Mouse (Mus musculus) adipocyte (in vitro differentiated cells): ENCODE results near the gene Slc25a20.

Source experiments
- DNase-seq: peaks from one replicate; pipeline ENCODE4 v3.0.0-alpha.2; 2016; ENCODE audit warnings: low spot score

Slc25a20 gene

DNA sequence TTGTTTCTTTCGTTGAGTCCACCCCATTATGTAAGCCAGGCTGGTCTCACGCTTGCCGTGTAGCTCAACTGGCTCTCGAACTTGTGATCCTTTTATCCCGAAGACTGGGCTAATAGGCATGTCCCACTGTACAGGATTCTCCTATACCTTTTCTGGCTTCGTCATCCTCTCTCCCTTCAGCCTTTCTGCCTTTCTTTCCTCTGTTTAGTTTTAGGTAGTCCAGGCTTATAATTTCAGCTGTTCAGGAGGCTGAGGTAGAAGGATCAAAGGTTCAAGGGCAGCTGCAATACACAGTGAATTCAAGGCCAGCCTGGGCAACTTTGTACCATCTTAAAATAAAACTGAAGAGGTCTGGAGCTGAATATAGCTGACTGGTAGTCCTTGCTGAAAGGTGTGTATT, 25.3 kb downstream of the Slc25a20 start:
- DNase-seq = no peak

DNA sequence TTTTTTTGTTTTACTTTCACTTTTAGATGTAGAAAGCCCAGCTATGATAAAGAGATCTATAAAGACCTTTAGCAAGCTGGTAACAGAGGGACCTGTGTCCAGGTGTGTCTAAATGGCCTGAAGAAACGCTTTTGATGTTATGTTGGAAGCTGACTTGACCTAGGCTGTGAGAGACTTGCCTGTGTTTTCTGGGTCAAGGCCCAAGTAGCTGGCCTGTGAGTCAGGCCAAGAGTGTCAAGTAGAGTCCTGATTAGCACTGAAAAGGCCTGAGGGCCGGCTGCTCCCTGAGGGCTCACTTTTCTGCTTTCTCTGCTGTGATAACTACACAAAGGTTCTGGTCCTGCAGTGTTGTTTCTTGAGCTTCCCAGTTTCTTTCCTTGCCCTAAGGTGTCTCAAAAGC, 25.8 kb downstream of the Slc25a20 start:
- DNase-seq = peak; percentile 34

DNA sequence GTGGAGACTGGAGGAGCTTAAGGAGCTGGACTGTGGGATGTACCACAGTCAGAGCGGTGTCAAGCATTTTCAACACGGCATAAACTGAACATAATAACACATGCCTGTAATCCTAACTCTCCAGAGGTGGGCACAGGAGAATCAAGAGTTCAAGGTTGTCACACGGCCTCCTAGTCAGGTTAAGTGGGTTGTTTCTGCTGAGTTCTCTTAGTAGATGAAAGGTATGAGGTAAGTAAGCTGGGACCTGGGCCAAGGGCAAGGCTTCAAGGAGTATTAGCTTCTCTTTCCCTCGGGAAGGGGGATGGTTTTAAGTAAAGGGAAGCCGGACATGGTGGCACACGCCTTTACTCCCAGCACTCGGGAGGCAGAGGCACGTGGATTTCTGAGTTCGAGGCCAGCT, 26.6 kb downstream of the Slc25a20 start:
- DNase-seq = no peak

DNA sequence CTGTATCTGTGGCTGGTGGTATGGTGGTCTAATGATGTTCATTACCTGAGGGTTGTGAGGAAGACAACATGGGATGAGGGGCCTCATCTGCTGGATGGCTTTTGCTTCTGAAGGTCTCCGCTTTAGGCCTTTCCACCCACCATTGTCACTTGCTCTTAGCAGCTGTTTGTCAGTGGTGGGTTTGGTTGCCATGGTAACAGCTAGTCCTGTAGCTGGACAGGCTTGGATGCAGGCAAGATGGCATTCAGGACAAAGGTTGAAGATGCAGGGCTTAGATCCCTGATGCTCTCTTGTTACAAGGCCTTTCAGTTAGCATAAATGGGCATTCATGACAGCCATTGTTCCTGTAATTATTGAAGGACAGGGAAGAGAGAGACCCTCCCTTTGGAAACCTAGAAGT, 27.2 kb downstream of the Slc25a20 start, which contains the start of gene Prkar2a:
Gene Prkar2a, plus strand, starts transcription at position 209 of the 400 bp plus-strand sequence.
- no peak for DNase-seq

DNA sequence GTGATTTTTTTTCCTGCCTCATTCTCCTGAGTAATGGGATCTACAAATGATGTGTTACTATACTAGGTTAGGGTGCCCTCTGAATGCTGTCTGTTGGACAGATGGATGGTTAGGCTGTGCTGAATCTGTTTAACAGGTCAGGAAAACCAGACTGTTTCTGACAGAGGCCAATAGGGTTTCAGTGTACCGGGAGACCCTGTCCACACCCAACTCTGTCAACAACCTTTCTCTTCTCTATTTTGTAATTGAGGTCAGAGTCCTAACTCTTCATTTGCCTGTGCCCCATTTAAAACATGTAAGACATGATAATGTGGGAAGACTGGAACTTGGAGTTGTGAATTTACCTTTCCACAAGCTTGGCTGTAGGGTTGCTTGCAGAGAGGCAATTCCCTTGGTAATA, 28.1 kb downstream of the Slc25a20 start:
- DNase-seq = no peak

DNA sequence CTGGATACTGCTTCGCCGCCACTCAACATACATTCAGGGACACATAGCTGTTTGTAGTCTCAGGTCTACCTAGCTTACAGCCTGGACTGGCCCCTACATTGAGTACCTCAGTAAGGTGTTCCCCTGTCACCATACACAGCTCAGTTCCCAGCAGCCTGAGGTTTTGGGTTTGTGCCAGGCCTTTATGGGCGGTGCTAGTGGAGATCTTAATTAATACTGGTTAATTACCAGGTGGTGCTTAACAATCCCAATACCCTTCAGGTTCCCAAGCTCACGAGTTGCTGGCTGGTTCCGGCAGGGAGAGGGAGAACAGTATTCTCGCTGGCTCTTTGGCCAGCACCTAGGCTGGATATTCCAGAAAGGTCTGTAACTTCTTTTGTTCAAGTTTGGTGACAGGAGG, 29.0 kb downstream of the Slc25a20 start:
- no peak for DNase-seq

DNA sequence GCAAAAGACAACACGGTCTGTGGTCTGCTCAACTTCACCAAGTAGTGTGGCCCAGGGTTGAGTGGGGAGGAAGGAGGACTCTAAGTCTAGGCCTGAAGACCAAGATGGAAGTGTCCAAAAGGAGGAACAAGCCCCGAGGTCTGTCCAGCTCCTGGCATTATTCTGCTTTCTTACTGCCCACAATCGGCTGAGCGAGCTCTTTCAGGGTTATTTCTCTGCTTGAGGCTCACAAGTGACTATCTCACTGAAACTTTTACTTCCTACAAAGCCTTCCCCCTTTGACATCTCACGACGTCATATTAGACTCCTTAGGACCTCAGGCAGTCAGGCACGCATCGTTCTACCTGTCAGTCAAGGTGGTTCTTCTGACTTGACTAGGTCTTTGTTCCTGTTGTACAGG, 29.5 kb downstream of the Slc25a20 start:
- no peak for DNase-seq

DNA sequence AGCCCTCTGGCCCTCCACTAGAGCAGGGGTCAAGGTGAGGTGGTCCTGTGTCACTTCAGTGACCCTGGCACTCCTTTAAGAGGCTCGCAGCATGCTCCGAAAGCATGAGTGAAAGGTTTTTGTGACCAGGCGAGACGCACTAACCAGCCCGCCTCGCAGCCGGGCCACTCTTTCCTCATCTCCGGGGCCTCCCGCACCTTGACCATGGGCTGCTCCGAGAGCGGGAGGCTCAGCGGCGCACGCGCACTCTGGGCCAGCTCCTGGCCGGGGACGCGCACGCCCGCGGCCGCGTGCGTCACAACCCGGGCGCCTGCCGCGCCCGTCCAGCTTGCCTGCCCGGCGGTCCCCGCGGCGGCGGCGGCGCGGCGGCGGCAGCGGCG, 29.9 kb downstream of the Slc25a20 start:
- peak; percentile 75 for DNase-seq

DNA sequence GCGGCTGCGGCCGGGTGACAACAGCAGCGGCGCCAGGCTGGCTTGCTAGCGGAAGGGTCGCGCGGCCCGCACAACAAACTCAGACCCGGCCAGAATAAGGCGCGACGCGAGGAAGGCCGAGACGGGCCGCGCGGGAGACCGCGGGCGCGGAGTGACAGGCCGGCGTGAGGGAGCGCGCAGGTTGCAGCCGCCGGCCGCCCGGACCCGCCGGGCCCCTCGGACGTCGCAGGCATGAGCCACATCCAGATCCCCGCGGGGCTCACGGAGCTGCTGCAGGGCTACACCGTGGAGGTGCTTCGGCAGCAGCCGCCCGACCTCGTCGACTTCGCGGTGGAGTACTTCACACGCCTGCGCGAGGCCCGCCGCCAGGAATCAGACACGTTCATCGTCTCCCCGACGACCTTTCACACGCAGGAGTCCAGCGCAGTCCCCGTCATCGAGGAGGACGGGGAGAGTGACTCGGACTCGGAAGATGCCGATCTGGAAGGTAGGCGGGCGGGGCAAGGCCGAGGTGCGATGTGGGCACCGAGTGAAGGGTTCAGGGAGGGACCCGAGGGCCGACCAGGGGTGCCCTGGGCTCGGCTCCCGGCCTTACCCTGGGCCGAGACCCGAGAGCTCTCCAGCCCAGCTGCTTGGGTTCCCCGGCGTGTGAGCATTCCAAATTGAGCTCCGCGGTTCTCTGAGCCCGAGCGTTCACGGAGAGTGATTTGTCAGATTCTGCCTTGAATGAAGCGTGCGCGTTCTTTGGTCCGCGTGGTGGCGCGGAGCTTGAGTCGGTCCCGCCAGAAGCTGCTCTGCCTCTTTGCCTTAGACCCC, 30.5 kb downstream of the Slc25a20 start:
- DNase-seq = peak; percentile 59

DNA sequence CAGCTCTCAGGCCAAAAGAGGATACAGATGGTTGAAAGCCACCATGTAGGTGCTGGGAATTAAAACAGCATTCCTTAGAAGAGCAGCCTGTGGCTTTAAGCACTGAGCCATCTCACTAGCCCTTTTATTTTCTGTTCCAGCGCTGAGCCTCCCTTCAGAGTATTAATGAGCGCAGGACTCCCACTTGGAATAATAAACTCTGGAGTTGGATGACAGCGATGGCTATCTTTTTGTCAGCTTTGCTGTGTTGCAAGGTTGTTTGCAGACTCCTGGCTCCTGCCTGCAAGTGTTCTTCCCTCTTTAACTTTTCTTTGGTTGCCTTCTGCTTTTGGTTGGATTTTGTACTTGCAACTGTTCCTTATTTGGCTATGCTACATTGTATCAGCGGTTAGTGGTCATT, 32.1 kb downstream of the Slc25a20 start:
- DNase-seq = no peak

DNA sequence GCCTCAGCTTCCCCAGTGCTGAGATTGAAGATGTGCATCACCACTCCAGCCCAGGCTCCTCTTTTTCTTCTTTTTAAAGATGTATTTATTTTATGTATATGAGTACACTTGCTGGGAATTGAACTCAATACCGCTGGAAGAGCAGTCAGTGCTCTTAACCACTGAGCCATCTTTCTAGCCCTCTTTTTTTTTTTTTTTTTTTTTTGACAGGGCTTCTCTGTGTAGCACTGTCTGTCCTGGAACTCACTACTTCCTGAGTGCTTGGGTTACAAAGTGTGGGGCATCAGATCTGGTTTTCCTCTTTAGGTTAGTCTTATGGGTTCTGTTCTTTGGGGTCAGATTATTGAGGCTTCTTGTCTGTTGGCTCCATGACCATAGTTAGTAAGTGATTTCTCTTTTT, 32.6 kb downstream of the Slc25a20 start:
- DNase-seq = no peak

DNA sequence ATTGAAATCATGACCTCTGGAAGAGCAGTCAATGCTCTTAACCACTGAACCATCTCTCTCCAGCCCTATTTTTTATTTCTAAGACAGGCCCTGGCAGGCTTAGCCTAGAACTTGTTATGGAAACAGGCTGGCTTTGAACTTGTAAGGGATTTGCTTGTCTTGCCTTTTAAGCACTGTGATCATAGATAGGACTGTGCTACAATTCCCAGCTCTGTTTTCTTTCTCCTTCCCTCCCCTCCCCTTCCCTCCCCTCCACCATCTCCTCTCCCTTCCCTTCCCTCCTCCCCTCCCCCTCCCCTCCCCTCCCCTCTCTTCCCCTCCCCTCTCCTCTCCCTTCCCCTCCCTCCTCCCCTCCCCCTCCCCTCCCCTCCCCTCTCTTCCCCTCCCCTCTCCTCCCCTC, 40.6 kb downstream of the Slc25a20 start:
- no peak for DNase-seq

DNA sequence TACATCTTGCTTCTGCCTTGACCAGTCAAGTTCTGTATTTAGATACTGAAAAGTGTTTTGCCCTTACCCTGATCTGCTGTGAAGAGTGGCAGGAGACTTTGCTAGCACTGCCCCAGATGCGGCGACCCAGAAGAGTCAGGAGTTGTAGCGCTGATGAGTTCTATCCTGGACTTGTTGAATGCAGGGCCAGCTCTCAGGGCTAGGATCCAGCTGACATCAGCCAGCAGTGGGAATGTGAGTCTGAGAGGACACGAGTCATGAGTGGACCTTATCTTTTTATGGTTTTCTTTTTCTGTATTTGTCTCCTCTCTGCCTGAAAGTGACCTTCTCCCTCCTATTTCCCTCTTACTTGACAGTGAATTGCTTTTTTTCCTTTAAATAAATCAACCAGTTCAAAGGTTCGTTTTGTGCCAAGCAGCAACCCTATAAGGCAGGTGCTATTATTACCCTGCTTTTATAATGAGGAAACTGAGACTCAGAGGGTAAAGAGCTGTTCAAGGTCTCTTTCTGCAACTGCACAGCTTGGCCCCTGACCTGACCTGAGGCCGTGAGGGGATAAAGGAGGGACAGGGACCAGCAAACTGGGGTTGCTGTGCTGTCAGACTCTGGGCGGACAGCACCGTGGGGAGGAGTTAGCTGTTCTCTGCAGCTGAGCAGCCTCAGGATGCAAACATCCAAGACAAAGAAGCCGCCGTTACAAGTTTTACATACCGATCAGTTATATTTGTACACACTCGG, 41.7 kb downstream of the Slc25a20 start:
- no peak for DNase-seq

DNA sequence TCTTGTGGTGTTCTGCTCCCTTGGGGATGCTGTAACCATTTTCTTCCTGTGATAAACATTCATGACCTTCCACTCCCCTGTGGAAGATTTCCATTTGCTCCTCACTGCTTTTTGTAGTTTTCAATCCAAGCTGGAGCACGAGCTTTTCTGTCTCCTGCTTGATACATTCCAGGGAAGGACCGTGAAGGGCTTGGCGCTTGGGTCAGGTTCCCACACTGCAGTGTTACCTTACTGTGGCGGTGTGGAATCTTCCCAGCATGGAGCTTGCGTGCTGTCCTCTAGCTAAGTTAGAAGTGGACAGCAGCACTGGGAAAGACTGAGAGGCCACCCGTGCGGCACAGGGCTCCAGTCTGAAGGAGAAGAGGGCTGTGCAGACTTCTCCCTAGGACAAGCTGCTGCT, 42.7 kb downstream of the Slc25a20 start:
- peak; percentile 34 for DNase-seq

DNA sequence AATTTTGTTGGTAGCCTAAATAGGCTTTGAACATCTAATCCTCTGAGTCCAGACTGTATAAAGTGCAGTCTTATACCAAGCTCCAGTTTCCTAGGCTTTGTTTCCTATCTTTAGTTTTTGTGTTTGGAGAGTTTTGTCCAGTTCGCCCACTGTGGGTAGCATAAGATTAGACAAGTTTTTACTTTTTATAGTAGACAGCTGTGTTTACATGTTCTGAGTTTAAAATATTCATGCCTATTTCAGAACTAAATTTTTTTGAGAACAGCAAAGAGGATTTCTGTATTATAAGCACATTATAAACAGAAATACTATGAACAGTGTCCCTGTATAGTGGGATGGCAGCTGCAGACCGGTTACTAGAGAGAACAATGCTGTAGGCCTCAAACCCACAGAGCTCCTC, 45.3 kb downstream of the Slc25a20 start:
- no peak for DNase-seq

DNA sequence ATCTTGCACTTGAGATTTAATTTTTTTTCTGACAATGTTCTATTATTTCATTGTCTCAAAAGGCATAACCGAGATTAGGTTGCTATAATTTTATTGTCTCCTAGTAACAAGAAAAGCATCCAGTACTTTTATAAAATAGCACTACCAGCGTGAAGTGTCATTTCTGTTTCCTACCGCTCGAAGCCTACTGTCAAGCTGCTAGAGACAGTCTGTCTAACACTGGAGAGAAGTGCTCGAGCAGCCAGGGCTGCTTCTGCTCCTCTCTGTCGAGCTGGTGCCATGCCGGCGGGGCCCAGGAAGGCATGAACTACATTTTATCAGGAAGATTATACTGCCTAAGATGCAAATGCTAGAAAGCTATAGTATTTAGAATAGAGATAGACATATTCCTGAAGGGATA, 46.9 kb downstream of the Slc25a20 start:
- DNase-seq = no peak

DNA sequence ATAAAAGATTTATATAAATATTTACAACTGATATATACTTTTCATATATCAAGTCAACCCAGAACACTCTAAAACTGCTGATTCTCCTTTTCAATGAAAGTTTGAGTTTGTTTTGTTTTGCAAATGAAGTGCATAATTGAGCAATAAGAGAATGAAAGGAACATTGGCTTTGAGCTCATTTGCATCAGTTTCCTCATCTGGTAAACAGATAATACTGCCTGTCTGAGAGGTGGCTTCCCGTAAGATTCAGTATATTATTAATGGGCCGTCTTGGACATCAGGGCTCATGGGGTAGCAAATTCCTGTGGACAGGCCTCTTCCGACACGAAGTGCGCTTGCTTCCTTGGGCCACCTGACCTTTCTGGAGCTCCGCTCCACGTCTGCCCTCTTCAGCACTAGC, 48.9 kb downstream of the Slc25a20 start:
- DNase-seq = no peak

DNA sequence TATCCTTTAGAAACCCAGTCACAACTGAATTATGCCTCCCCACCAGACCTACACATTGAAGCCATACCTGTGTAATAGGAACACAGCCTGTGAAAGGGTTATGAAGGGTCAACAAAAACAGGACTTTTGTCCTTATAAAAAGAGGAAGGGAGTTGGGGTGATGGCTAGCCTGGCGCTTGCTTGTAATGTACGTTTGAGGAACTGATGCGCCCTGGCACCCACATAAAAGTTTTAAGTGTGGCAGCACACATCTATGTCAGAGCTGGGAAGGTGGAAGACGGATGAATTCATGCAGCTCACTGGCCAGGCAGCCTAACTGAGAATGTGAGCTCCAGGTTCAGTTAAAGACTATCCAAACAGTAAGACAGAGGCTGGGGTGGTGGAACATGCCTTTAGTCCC, 54.3 kb downstream of the Slc25a20 start:
- DNase-seq = no peak

DNA sequence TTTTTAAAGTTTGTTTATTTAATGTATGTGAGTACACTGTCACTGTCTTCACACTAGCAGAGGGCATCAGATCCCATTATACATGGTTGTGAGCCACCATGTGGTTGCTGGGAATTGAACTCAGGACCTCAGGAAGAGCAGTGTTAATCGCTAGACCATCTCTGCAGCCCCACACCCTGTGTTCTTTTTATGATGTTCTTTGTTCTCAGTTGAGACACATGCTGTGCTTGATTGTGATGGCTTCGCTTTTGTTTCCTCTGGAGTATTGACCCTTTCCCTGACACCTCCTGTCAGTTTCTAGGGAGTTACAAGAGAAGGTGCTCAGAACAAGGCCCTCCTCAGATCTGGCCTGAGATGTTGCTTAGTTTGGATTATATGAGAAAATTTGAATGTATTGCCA, 61.9 kb downstream of the Slc25a20 start:
- DNase-seq = no peak

DNA sequence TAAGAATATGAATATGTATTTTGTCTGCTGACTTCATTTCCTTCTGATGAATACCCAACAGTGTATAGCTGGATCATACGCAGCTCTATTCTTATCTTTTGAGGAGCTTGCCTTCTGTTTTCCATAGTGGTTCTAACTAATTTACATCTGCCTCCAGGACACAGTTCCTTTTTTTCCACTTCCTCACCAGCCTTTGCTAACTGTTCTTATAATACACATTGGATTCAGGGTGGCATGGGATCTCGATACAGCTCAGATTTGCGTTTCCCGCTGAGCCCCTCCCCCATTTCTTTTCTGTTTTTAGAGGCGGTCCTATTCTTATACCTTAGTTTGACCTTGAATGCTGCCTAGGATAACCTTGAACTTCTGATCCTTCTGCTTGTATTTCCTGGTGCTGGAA, 64.2 kb downstream of the Slc25a20 start:
- no peak for DNase-seq

DNA sequence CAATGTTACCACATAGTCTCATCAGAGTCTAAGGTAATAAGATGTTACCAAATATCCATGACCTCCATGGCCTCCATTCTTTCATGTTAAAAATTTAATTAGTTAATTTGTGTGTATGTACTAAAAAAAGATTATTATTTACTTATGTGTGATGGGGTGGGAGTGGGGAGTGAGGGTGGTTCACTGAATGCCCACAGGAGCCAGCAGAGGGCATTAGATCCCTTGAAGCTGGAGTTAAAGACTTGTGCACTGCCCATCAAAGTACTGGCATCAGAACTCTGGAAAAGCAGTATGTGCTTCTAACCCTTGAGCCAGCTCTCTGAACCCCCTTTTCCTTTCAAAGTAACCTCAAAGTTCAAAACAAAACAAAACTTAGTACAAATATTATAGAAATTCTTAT, 67.2 kb downstream of the Slc25a20 start:
- no peak for DNase-seq

DNA sequence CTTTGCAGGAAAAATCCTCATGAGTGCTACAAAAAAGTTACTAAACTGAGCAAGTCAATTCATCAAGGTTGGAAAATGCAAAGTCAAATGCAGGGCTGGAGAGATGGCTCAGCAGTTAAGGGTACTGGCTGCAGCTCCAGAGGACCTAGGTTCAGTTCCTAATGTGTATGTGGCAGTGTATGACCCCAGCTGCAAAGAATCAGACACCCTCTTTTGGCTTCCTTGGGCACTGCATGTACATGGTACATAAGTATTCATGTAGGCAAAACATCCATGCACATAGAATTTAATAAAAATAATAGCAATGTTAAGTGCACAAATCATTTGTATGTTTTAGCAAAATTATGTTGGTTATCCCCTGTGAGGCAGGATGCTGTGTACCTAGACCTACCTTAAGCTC, 70.6 kb downstream of the Slc25a20 start:
- DNase-seq = no peak
